Mouse (Mus musculus): Measurements from ENCODE around the gene Gm773. TPM values are rescaled to one million over a fixed set of nuclear protein-coding genes. Genes with fewer than 3 reads are reported as not detected.
"Not testable (repeated sequence)": the region's sequence is repeated elsewhere in the genome, so short reads cannot be mapped to it uniquely, and the experiment has no call there.

Gm773 gene
- not detected for total RNA-seq (2021)

GRCm38 (mm10) chrX:56212771-56213170 is at the start of gene Gm773:
Gene Gm773, minus strand, starts transcription at chrX:56212881.
- intact Hi-C loops (cut with DNase I) = no loop called here

GRCm38 (mm10) chrX:56186449-56186848 is 26.2 kb downstream of the Gm773 start:
- DNase-seq (ENCODE audit: low spot score in 2 of 2); intact Hi-C loops (cut with DNase I): not testable (repeated sequence)

More at GRCm38 (mm10) chrX:56212771-56213170, at the start of gene Gm773:
- no peak for DNase-seq (ENCODE audit: low spot score in 2 of 2)

- DNase-seq (ENCODE audit: low spot score in 2 of 2) = no peak
- intact Hi-C loops (cut with DNase I) = no loop called here
Measured at GRCm38 (mm10) chrX:56151396-56151795, 61.3 kb downstream of the Gm773 start.

Other genes starting within 250 kb of the Gm773 start
- gene 3830403N18Rik, start 76.3 kb downstream of the Gm773 start, total RNA-seq (2021) = not detected
- 1 to 10 TPM; 3.1 to 3.8 TPM for gene Zfp449, start 133.5 kb upstream of the Gm773 start, total RNA-seq (2021)
- 10 to 100 TPM; 21.0 to 21.9 TPM for gene Smim10l2a, start 161.7 kb upstream of the Gm773 start, total RNA-seq (2021)
- gene Gm2174, start 235.1 kb upstream of the Gm773 start, total RNA-seq (2021) = not detected
- 10 to 100 TPM; 22.8 to 41.0 TPM for gene Ints6l, start 242.0 kb upstream of the Gm773 start, total RNA-seq (2021)